Mouse (Mus musculus) spleen, adult 2 months (tissue): ENCODE measurements around the gene Sh3tc1. TPM values are rescaled to one million over a fixed set of nuclear protein-coding genes. Genes with fewer than 3 reads are reported as not detected.
A peak's percentile ranks its signal among the peaks of the same experiment; 100 is the strongest.

Experiments
- DNase-seq, 2 experiments: peaks; one replicate each; pipeline versions ENCODE4 v3.0.0 to v3.0.0-alpha.2; 2012 to 2021; ENCODE audit warnings: low spot score in 2 of 2, low read depth in 1 of 2
- H3K27ac ChIP-seq: fragments of 200-500 bp; 2 replicates; pipeline ENCODE4 v1.5.1; 2012; ENCODE audit warnings: low read length, inconsistent platforms; ENCODE audit not compliant: insufficient read depth
- H3K27me3 ChIP-seq: fragments of 200-500 bp; 2 replicates; pipeline ENCODE4 v1.6.1; 2012; ENCODE audit warnings: mild to moderate bottlenecking, moderate library complexity, low read length, inconsistent platforms; ENCODE audit not compliant: control insufficient read depth, insufficient read depth
- H3K36me3 ChIP-seq: fragments of 200-500 bp; 2 replicates; pipeline ENCODE4 v1.6.1; 2012; ENCODE audit warnings: mild to moderate bottlenecking, low read length, inconsistent platforms; ENCODE audit not compliant: control insufficient read depth, insufficient read depth
- H3K4me1 ChIP-seq: fragments of 200-500 bp; 2 replicates; pipeline ENCODE4 v1.6.1; 2011; ENCODE audit warnings: inconsistent platforms; ENCODE audit not compliant: control insufficient read depth, insufficient read depth, insufficient read length
- H3K4me3 ChIP-seq: fragments of 200-500 bp; 2 replicates; pipeline ENCODE4 v1.5.1; 2011; ENCODE audit warnings: mild to moderate bottlenecking, inconsistent platforms; ENCODE audit not compliant: insufficient read depth, insufficient read length; ENCODE audit errors: extremely low read depth
- CTCF ChIP-seq: fragments of 200-500 bp; IDR thresholded peaks from 2 replicates; pipeline ENCODE4 v1.5.1; 2011; ENCODE audit warnings: mild to moderate bottlenecking, inconsistent platforms; ENCODE audit not compliant: insufficient read depth, insufficient read length, insufficient replicate concordance; ENCODE audit errors: extremely low read depth
- POLR2A ChIP-seq: fragments of 200-500 bp; IDR thresholded peaks from 2 replicates; pipeline ENCODE4 v1.6.1; 2011; ENCODE audit warnings: low read depth, low read length, inconsistent platforms
- WGBS: fragments of 180-500 bp; shearing (Covaris S2); methylation state at CpG from one replicate; pipeline ENCODE4 v1.1.7; 2018; 5-methylcytosine and 5-hydroxymethylcytosine counted together
- polyA plus RNA-seq: library from polyadenylated mRNA; depleted of rRNA; stranded (reverse); fragments of >200 nt; gene quantifications from 2 replicates; pipeline ENCODE4 v1.2.3, GENCODE M21; 2012

Sh3tc1 gene
- polyA plus RNA-seq, 1 experiment: 10.7 TPM

DNA sequence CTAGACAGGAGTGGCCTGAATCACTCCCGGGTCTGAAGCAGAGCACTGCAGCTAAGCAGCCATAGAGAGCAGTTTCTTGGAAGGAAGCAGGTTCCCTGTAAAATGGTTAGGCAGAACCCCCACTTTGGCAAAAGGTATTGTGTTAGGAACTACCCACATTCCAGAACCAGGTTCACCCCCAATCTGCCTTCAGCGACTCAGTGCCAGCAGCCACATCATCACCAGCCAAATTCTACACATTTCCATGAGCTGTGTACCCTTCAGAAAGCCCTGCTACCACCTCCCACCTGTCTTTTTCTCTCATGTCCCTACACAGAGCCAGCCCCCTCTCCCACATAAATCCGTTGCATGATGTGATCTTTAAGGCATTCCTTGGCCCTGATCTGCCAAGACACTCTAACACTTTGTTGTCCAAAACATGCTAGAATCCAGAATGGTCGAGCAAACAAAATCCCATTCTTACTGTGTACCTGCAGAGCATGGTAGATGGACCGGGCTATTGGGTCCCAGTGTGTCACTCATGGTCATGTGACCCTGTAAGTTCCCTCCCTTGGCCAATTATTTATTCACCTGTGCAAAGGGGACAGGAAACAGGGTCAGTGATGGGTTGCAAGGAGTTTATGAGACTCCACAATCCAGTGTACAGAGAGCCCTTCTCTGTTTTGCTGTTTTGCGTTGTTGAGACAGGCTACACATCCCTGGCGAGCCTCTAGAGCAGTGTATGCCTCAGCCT lies 4.4 kb upstream of the Sh3tc1 start:
- TF ChIP-seq POLR2A (no peak), CTCF (no peak)
- H3K27ac ChIP-seq: 0 out of 2 replicates have a peak overlapping the region, but pooled peaks have one; percentile 24
- no peak for DNase-seq

DNA sequence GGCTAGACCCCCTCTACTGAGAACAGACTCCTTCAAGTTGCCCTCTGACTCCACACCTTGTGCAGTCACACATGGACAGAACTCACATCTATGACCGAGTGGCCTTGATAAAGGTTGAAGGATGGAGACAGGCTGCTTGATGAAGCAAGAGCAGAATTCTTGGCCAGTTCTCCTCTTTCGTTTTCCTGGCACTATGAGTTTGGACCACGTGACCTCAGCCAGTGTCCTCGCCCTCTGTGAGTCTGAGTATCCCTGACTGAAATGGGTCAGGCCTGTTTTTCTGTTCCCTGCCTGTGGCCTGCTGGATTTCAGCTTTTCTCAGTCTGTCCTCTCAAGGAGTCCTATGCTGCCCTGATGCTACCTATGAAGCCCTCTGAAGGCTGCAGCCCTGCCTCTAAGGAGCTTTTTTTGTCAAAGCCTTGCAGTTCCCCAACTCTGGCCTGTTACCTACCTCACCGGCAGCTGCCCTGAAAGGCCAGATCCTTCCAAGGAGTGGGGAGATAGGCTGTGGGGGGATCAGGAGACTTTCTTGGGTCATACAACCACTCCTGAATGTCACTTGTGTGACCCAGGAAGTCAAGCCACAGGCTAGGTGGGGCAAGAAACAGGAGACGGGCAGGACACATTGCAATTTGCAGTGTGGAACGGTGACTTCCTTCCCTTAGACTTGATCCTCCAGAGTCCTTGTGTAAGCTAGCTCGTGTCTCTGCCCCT lies 3.6 kb upstream of the Sh3tc1 start:
- H3K4me3 ChIP-seq: no peak overlapping the region
- peak overlapping the region; percentile 24; the same call in 1 of the 2 replicates for H3K27ac ChIP-seq
- no peak for DNase-seq

More for the DNA sequence above, 4.4 kb upstream of the Sh3tc1 start:
- no peaks in the 10 kb centered on the region for H3K36me3 ChIP-seq
- WGBS: 88% methylated on average over 7 of the region's 7 CpGs
- peaks cover 10% of the 10 kb centered on the region; the same call in 1 of the 2 replicates for H3K4me1 ChIP-seq
- no peaks in the 10 kb centered on the region for H3K27me3 ChIP-seq
- no peak overlapping the region for H3K4me3 ChIP-seq

DNA sequence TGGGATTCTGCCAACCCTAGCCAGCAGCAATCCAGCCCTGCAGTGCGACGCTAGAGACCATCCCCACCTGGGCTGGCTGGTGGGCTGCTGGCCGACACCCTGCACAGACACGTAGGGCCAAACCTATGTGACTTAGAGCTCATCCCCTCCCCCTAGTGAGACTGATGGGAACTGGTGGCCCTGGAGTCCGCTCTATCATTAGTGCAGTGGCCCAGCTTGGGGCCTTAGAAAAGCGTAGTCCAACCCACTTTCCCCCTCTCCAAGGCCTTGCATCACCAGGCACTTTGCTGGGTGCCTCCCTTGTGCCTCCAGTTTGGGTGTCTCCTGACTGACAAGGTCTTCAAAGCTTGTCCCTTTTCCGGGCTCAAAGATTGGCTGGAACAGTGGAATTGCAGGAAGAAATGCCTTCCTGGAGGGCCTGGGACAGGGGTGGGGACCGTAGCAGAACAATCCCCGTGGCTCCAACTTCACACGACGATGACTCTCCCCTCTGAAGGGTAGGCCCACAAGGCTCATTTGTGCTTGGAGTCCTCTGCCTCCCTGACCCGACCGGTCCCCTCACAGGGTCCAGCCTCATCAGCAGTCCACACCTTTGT lies 1.5 kb upstream of the Sh3tc1 start:
- Histone ChIP-seq H3K27me3 (no peaks in the 10 kb centered on the region), H3K36me3 (no peaks in the 10 kb centered on the region), H3K4me3 (no peak overlapping the region), H3K27ac (no peak overlapping the region), H3K4me1 (peaks cover 3% of the 10 kb centered on the region; the same call in 1 of the 2 replicates)
- DNase-seq: no peak
- TF ChIP-seq CTCF (no peak), POLR2A (no peak)
- 89% methylated on average over 13 of the region's 13 CpGs for WGBS

More for the DNA sequence above, 3.6 kb upstream of the Sh3tc1 start:
- peaks cover 10% of the 10 kb centered on the region; the same call in 1 of the 2 replicates for H3K4me1 ChIP-seq
- H3K27me3 ChIP-seq: no peaks in the 10 kb centered on the region
- TF ChIP-seq CTCF (no peak), POLR2A (no peak)
- no peaks in the 10 kb centered on the region for H3K36me3 ChIP-seq
- 67% methylated on average over 8 of the region's 8 CpGs for WGBS

DNA sequence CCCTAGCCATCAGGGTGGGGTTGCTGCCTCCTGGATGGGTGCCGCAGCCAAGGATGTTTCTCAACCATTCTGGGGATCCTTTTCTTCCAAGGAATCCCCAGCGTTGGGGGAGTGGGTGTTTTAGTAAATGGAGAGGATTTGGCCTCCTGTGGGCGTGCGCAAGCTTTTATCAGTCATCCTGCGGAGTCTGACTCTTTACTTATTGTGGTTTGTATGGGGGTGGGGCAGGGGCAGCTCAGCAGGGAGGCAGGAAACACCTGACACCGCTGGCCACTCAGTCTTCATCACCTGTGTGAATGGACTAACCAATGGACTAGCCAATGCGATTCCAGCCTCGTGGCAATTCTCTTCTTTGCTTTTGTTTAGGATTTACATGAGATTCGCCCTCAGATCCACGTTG lies 929 bp upstream of the Sh3tc1 start:
- Histone ChIP-seq H3K4me3 (no peak overlapping the region), H3K36me3 (no peaks in the 10 kb centered on the region), H3K27me3 (no peaks in the 10 kb centered on the region), H3K4me1 (peaks cover 3% of the 10 kb centered on the region; the same call in 1 of the 2 replicates), H3K27ac (no peak overlapping the region)
- WGBS: 28% methylated on average over 10 of the region's 10 CpGs
- DNase-seq: no peak
- TF ChIP-seq CTCF: no peak
- TF ChIP-seq POLR2A: no peak

DNA sequence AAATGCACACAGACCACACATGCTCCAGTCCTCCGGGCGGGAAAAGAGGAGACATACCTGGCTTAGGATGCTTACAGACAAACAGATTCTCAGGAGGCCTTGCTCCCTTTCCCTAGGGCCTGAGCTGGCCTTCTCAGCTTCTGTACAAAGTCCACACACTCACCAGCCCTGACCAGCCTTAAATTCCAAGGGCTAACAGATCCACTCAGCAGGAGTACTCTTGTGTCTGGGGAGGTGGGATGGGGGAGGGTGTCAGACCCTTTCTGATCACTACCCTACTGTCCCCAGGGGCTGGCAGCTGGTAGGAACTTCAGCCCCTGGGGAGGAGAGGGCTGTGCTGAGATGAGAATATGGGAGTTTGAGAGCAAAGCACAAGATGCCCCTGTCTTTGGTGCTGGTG lies 782 bp downstream of the Sh3tc1 start:
- no peak for DNase-seq
- 89% methylated on average over 2 of the region's 2 CpGs for WGBS
- H3K4me3 ChIP-seq: no peak overlapping the region
- no peak for TF ChIP-seq CTCF
- no peak for TF ChIP-seq POLR2A
- H3K27me3 ChIP-seq: no peaks in the 10 kb centered on the region
- H3K36me3 ChIP-seq: no peaks in the 10 kb centered on the region
- H3K27ac ChIP-seq: no peak overlapping the region
- peaks cover 3% of the 10 kb centered on the region; the same call in 1 of the 2 replicates for H3K4me1 ChIP-seq

DNA sequence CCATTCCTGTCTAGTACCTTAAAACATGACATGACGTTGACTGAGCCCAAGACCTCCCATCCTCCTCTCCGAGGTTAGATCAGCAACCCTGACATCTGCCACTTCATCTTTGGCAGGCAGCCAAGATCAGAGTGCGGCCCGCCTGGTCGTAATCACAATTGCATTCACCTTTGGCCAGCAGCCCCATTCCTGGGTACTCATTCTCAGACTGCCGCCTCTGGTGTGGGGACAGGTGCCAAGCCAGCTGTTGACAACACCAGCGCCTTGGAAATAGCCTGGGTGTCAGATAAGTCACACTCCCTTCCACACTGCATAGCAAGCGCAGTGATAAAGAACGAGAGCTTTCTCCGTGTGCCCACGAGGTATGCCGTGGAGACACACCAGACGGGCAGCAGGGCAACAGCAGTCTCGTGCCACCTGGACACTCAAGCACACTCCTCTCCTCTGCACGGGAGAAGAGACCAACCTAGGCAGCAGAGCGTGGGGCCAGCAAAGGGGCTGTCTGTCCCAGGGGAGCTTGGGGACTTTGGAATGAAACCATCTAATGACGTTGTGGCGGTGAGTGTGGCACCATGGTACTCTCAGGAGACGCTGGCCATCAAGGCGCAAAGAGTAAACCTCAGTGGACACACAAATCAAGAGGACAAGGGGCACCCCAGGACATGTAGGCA lies 2.4 kb downstream of the Sh3tc1 start:
- Histone ChIP-seq H3K4me1 (peaks cover 3% of the 10 kb centered on the region; the same call in 1 of the 2 replicates), H3K4me3 (no peak overlapping the region), H3K27ac (no peak overlapping the region), H3K36me3 (no peaks in the 10 kb centered on the region), H3K27me3 (no peaks in the 10 kb centered on the region)
- 52% methylated on average over 20 of the region's 20 CpGs for WGBS
- no peak for TF ChIP-seq POLR2A
- no peak for DNase-seq
